Mouse (Mus musculus) heart, postnatal 0 days (tissue): ENCODE data around the gene Gm45208. TPM values are rescaled to one million over a fixed set of nuclear protein-coding genes. Genes with fewer than 3 reads are reported as not detected.
"Not testable (repeated sequence)": the region's sequence is repeated elsewhere in the genome, so short reads cannot be mapped to it uniquely, and the experiment has no call there.

Experiments used
- ATAC-seq: fragments of 200-750 bp; cut with Nextera tagmentation; 2 replicates; pipeline ENCODE4 v1.8.0; 2017; ENCODE audit warnings: low read depth, moderate number of reproducible peaks, moderate library complexity; ENCODE audit not compliant: insufficient read depth
- DNase-seq: peaks from one replicate; pipeline ENCODE4 v3.0.0-alpha.2; 2016; ENCODE audit warnings: low spot score
- H3K27ac ChIP-seq: fragments of 300-500 bp; sonication (generic); 2 replicates; pipeline ENCODE4 v1.5.1; 2014; ENCODE audit warnings: low read depth, mild to moderate bottlenecking
- H3K27me3 ChIP-seq: fragments of 300-500 bp; sonication (generic); 2 replicates; pipeline ENCODE4 v1.6.1; 2014; ENCODE audit warnings: low read length, mixed read lengths; ENCODE audit not compliant: control insufficient read depth, insufficient read depth
- H3K36me3 ChIP-seq: fragments of 300-500 bp; sonication (generic); replicated peaks from 2 replicates; pipeline ENCODE4 v1.6.1; 2014; ENCODE audit warnings: low read length, mixed read lengths; ENCODE audit not compliant: control insufficient read depth, insufficient read depth
- H3K4me1 ChIP-seq: fragments of 300-500 bp; sonication (generic); 2 replicates; pipeline ENCODE4 v1.6.1; 2014; ENCODE audit warnings: antibody characterized with exemption; ENCODE audit not compliant: control insufficient read depth, insufficient read depth
- H3K4me2 ChIP-seq: fragments of 300-500 bp; sonication (generic); 2 replicates; pipeline ENCODE4 v1.6.1; 2014; ENCODE audit warnings: low read depth, mild to moderate bottlenecking, low read length, moderate library complexity
- H3K4me3 ChIP-seq: fragments of 300-500 bp; sonication (generic); 2 replicates; pipeline ENCODE4 v1.5.1; 2014; ENCODE audit warnings: low read depth, low read length
- H3K9ac ChIP-seq: fragments of 300-500 bp; sonication (generic); replicated peaks from 2 replicates; pipeline ENCODE4 v1.6.1; 2014; ENCODE audit warnings: low read depth, low read length, mixed read lengths
- H3K9me3 ChIP-seq: fragments of 300-500 bp; sonication (generic); replicated peaks from 2 replicates; pipeline ENCODE4 v1.6.1; 2016; ENCODE audit warnings: low read length; ENCODE audit not compliant: control insufficient read depth
- CTCF ChIP-seq: IDR thresholded peaks from 2 replicates; pipeline ENCODE4 v1.5.1; 2016; ENCODE audit warnings: antibody characterized with exemption, control low read depth, low read depth
- EP300 ChIP-seq: IDR thresholded peaks from 2 replicates; pipeline ENCODE4 v1.6.1; 2016; ENCODE audit warnings: antibody characterized with exemption, low read depth
- WGBS: fragments of 180-500 bp; shearing (Covaris S2); extraction: QIAGEN DNeasy Blood & Tissue Kit; methylation state at CpG from one replicate; pipeline ENCODE4 v1.1.7; 2014; 5-methylcytosine and 5-hydroxymethylcytosine counted together
- polyA plus RNA-seq: library from polyadenylated mRNA; unstranded; fragments of >200 nt; fragmentation: Nextera tagmentation; extraction: Ambion mirVana; gene quantifications from 2 replicates; pipeline ENCODE4 v1.2.1, GENCODE M21; 2015
- total RNA-seq: library from RNA; depleted of rRNA; stranded (reverse); fragments of >200 nt; gene quantifications from 2 replicates; pipeline ENCODE4 v1.2.3, GENCODE M21; 2014; ENCODE audit warnings: low replicate concordance

The Gm45208 gene
- total and polyA plus RNA-seq, 2 experiments from 2014 or later: not detected

GRCm38 (mm10) chrX:7690486-7690885 lies 31.6 kb upstream of the Gm45208 start:
- Histone ChIP-seq H3K27ac (no peak overlapping the region), H3K9ac (no peak overlapping the region), H3K4me1 (no peaks in the 10 kb centered on the region), H3K9me3 (no peaks in the 10 kb centered on the region), H3K4me2 (no peak overlapping the region), H3K4me3 (no peak overlapping the region), H3K36me3 (no peaks in the 10 kb centered on the region), H3K27me3 (no peaks in the 10 kb centered on the region)
- WGBS: 53% methylated on average over 3 of the region's 3 CpGs
- TF ChIP-seq EP300 (no peak), CTCF (no peak)
- ATAC-seq (no peak), DNase-seq (no peak)

- TF ChIP-seq CTCF: peak; percentile 47
- no peak for TF ChIP-seq EP300
- Histone ChIP-seq H3K4me3 (no peak overlapping the region), H3K27ac (no peak overlapping the region), H3K9me3 (no peaks in the 10 kb centered on the region), H3K4me1 (no peaks in the 10 kb centered on the region), H3K4me2 (no peak overlapping the region), H3K27me3 (no peaks in the 10 kb centered on the region), H3K9ac (no peak overlapping the region), H3K36me3 (no peaks in the 10 kb centered on the region)
- peak; percentile 13 for DNase-seq
- 28% methylated on average over 4 of the region's 4 CpGs for WGBS
- no peak for ATAC-seq
Measured at GRCm38 (mm10) chrX:7692862-7693261, 29.2 kb upstream of the Gm45208 start.

GRCm38 (mm10) chrX:7696520-7696919 lies 25.5 kb upstream of the Gm45208 start:
- Histone ChIP-seq H3K27ac (no peak overlapping the region), H3K27me3 (no peaks in the 10 kb centered on the region), H3K4me3 (0 out of 2 replicates have a peak overlapping the region, but pooled peaks have one; percentile 64), H3K4me2 (peak overlapping the region; percentile 42; the same call in 1 of the 2 replicates), H3K9ac (no peak overlapping the region), H3K4me1 (no peaks in the 10 kb centered on the region), H3K36me3 (peaks cover 8% of the 10 kb centered on the region), H3K9me3 (no peaks in the 10 kb centered on the region)
- DNase-seq (no peak), ATAC-seq (peak; percentile 13; the same call in 1 of the 2 replicates)
- no peak for TF ChIP-seq CTCF
- no peak for TF ChIP-seq EP300
- 39% methylated on average over 6 of the region's 6 CpGs for WGBS

GRCm38 (mm10) chrX:7696954-7697381 lies 25.1 kb upstream of the Gm45208 start, which contains the start of gene Gpkow:
Gene Gpkow, plus strand, starts transcription at chrX:7697131.
- DNase-seq: peak; percentile 91
- H3K4me2 ChIP-seq: peak within 1 kb of the TSS; percentile 64
- WGBS: 9% methylated on average over 33 of the region's 33 CpGs
- TF ChIP-seq EP300: no peak
- TF ChIP-seq CTCF: no peak
- no peaks in the 10 kb centered on the region for H3K9me3 ChIP-seq
- no peaks in the 10 kb centered on the region for H3K4me1 ChIP-seq
- ATAC-seq: peak; percentile 95
- no peaks in the 10 kb centered on the region for H3K27me3 ChIP-seq
- H3K36me3 ChIP-seq: peaks cover 11% of the 10 kb centered on the region
- peak within 1 kb of the TSS; percentile 51 for H3K27ac ChIP-seq
- peak within 1 kb of the TSS; percentile 64 for H3K4me3 ChIP-seq
- H3K9ac ChIP-seq: peak within 1 kb of the TSS; percentile 63

GRCm38 (mm10) chrX:7713764-7714134 lies 8.3 kb upstream of the Gm45208 start:
- ATAC-seq, DNase-seq, H3K36me3 ChIP-seq, H3K27me3 ChIP-seq, H3K9ac ChIP-seq, H3K9me3 ChIP-seq, H3K4me1 ChIP-seq: not testable (repeated sequence)
- WGBS: 37% methylated on average over 5 of the region's 12 CpGs
- H3K4me3 ChIP-seq: peak overlapping the region; percentile 36
- H3K4me2 ChIP-seq: peak overlapping the region; percentile 51
- peak overlapping the region; percentile 20; the same call in 1 of the 2 replicates for H3K27ac ChIP-seq

GRCm38 (mm10) chrX:7714135-7714899 lies 7.7 kb upstream of the Gm45208 start, which contains the start of gene Wdr45:
Gene Wdr45, plus strand, starts transcription at chrX:7714333.
- 10% methylated on average over 34 of the region's 60 CpGs for WGBS
- Histone ChIP-seq H3K4me3 (peak within 1 kb of the TSS; percentile 36), H3K27ac (peak within 1 kb of the TSS; percentile 20; the same call in 1 of the 2 replicates), H3K4me2 (peak within 1 kb of the TSS; percentile 51)
- not testable (repeated sequence) for H3K36me3 ChIP-seq, H3K4me1 ChIP-seq, H3K9me3 ChIP-seq, H3K27me3 ChIP-seq, H3K9ac ChIP-seq
- ATAC-seq: peak; percentile 97
- DNase-seq: peak; percentile 92

GRCm38 (mm10) chrX:7716058-7716457 lies 6.0 kb upstream of the Gm45208 start:
- H3K4me1 ChIP-seq, H3K9me3 ChIP-seq, H3K27ac ChIP-seq, H3K9ac ChIP-seq, H3K4me3 ChIP-seq, H3K36me3 ChIP-seq, H3K27me3 ChIP-seq, ATAC-seq, DNase-seq, H3K4me2 ChIP-seq: not testable (repeated sequence)
- 36% methylated on average over 1 of the region's 1 CpGs for WGBS
